Mouse (Mus musculus) myocyte (in vitro differentiated cells): ENCODE measurements around the gene Tmem53. TPM values are rescaled to one million over a fixed set of nuclear protein-coding genes. Genes with fewer than 3 reads are reported as not detected.

Experiments
- H3K27me3 ChIP-seq: one replicate; pipeline ENCODE4 v1.6.1; 2011; ENCODE audit not compliant: control insufficient read depth, insufficient read depth, insufficient read length
- H3K36me3 ChIP-seq: one replicate; pipeline ENCODE4 v1.6.1; 2011; ENCODE audit not compliant: control insufficient read depth, insufficient read depth
- H3K4me2 ChIP-seq: one replicate; pipeline ENCODE4 v1.6.1; 2011; ENCODE audit warnings: low read depth, control low read depth
- H3K4me3 ChIP-seq: one replicate; pipeline ENCODE4 v1.5.1; 2011; ENCODE audit warnings: mild to moderate bottlenecking, control low read depth, moderate library complexity
- H3K79me2 ChIP-seq: one replicate; pipeline ENCODE4 v1.6.1; 2011; ENCODE audit not compliant: control insufficient read depth, insufficient read depth
- H3ac ChIP-seq: one replicate; pipeline ENCODE4 v1.6.1; 2011; ENCODE audit not compliant: control insufficient read depth, insufficient read length
- CEBPB ChIP-seq: IDR thresholded peaks from 2 replicates; pipeline ENCODE4 v1.6.1; 2011; ENCODE audit warnings: mild to moderate bottlenecking, moderate library complexity; ENCODE audit not compliant: poor library complexity, insufficient read depth, severe bottlenecking
- E2F4 ChIP-seq: IDR thresholded peaks from one replicate; pipeline ENCODE4 v1.6.1; 2011; ENCODE audit warnings: mild to moderate bottlenecking, control low read depth, moderate library complexity; ENCODE audit not compliant: insufficient read depth
- MAX ChIP-seq: IDR thresholded peaks from one replicate; pipeline ENCODE4 v1.6.1; 2011; ENCODE audit warnings: low read depth, mild to moderate bottlenecking, control low read depth
- MYOD1 ChIP-seq, 3 experiments: IDR thresholded peaks; one replicate each; pipeline ENCODE4 v1.6.1; 2011; ENCODE audit warnings: control low read depth in 2 of 3, low read depth in 2 of 3, mild to moderate bottlenecking in 2 of 3, moderate library complexity in 1 of 3; ENCODE audit not compliant: insufficient read length in 2 of 3, control insufficient read depth in 1 of 3
- MYOG ChIP-seq, 3 experiments: IDR thresholded peaks; one replicate each; pipeline ENCODE4 v1.6.1; 2011; ENCODE audit warnings: control low read depth in 2 of 3, low read depth in 2 of 3, mild to moderate bottlenecking in 2 of 3; ENCODE audit not compliant: insufficient read length in 2 of 3, control insufficient read depth in 1 of 3, insufficient read depth in 1 of 3
- POLR2A ChIP-seq: IDR thresholded peaks from one replicate; pipeline ENCODE4 v1.6.1; 2011; ENCODE audit warnings: low read depth, mild to moderate bottlenecking, control low read depth, moderate library complexity; ENCODE audit not compliant: insufficient read length
- POLR2AphosphoS2 ChIP-seq: IDR thresholded peaks from one replicate; pipeline ENCODE4 v1.6.1; 2011; ENCODE audit warnings: low read depth, control low read depth; ENCODE audit not compliant: insufficient read length
- REST ChIP-seq: IDR thresholded peaks from one replicate; pipeline ENCODE4 v1.6.1; 2011; ENCODE audit warnings: mild to moderate bottlenecking, control low read depth, moderate library complexity; ENCODE audit not compliant: insufficient read depth, insufficient read length
- SRF ChIP-seq: IDR thresholded peaks from one replicate; pipeline ENCODE4 v1.6.1; 2011; ENCODE audit warnings: low read depth; ENCODE audit not compliant: control insufficient read depth, insufficient read length
- TCF12 ChIP-seq: IDR thresholded peaks from one replicate; pipeline ENCODE4 v1.6.1; 2011; ENCODE audit warnings: mild to moderate bottlenecking, control low read depth; ENCODE audit not compliant: poor library complexity, insufficient read depth, severe bottlenecking
- TCF3 ChIP-seq: IDR thresholded peaks from one replicate; pipeline ENCODE4 v1.6.1; 2011; ENCODE audit warnings: low read depth, control low read depth; ENCODE audit not compliant: insufficient read length
- USF1 ChIP-seq: IDR thresholded peaks from one replicate; pipeline ENCODE4 v1.6.1; 2011; ENCODE audit warnings: low read depth, mild to moderate bottlenecking, control low read depth, moderate library complexity
- polyA plus RNA-seq: library from polyadenylated mRNA; unstranded; fragments of >200 nt; fragmentation: generic; extraction: Trizol; gene quantifications from one replicate; pipeline ENCODE4 v1.2.1, GENCODE M21; 2012; ENCODE audit warnings: missing spikeins

Tmem53 gene
- polyA plus RNA-seq, 1 experiment, result 12.7 TPM

- H3K36me3 ChIP-seq, result no peaks in the 10 kb centered on the region
- no peak for TF ChIP-seq POLR2A
- no peak for TF ChIP-seq MYOD1 (IDR thresholded peaks at IDR 0.05; ENCODE audit: control insufficient read depth in 1 of 3, insufficient read length in 2 of 3, low read depth in 2 of 3)
- no peak for TF ChIP-seq TCF3
- TF ChIP-seq MYOG (IDR thresholded peaks at IDR 0.05; ENCODE audit: control insufficient read depth in 1 of 3, insufficient read depth in 1 of 3, insufficient read length in 2 of 3, low read depth in 2 of 3), result no peak
- TF ChIP-seq REST, result no peak
- no peak for TF ChIP-seq SRF
- TF ChIP-seq TCF12, result no peak
- TF ChIP-seq E2F4, result no peak
- TF ChIP-seq MAX, result no peak
- TF ChIP-seq CEBPB, result no peak
- TF ChIP-seq POLR2AphosphoS2, result no peak
- no peak for TF ChIP-seq USF1
These were observed 15.9 kb upstream of the Tmem53 start for GRCm38 (mm10) chr4:117235822-117236221.

GRCm38 (mm10) chr4:117239153-117239552 is 12.6 kb upstream of the Tmem53 start:
- H3K79me2 ChIP-seq, result no peaks in the 10 kb centered on the region
- TF ChIP-seq USF1 (no peak), TCF12 (no peak)
- no peak overlapping the region for H3ac ChIP-seq
- peaks cover 13% of the 10 kb centered on the region for H3K27me3 ChIP-seq
- no peak overlapping the region for H3K4me3 ChIP-seq
- H3K36me3 ChIP-seq, result no peaks in the 10 kb centered on the region
- no peak overlapping the region for H3K4me2 ChIP-seq

More at GRCm38 (mm10) chr4:117235822-117236221, 15.9 kb upstream of the Tmem53 start:
- no peak overlapping the region for H3ac ChIP-seq
- no peaks in the 10 kb centered on the region for H3K79me2 ChIP-seq
- no peak overlapping the region for H3K4me3 ChIP-seq
- H3K4me2 ChIP-seq, result no peak overlapping the region
- H3K27me3 ChIP-seq, result peaks cover 20% of the 10 kb centered on the region

GRCm38 (mm10) chr4:117240867-117241266 is 10.9 kb upstream of the Tmem53 start:
- no peak for TF ChIP-seq USF1
- TF ChIP-seq E2F4, result no peak
- TF ChIP-seq MYOD1 (IDR thresholded peaks at IDR 0.05; ENCODE audit: control insufficient read depth in 1 of 3, insufficient read length in 2 of 3, low read depth in 2 of 3), result no peak
- no peak for TF ChIP-seq POLR2AphosphoS2
- no peak for TF ChIP-seq SRF
- no peak for TF ChIP-seq MYOG (IDR thresholded peaks at IDR 0.05; ENCODE audit: control insufficient read depth in 1 of 3, insufficient read depth in 1 of 3, insufficient read length in 2 of 3, low read depth in 2 of 3)
- no peak for TF ChIP-seq TCF12
- TF ChIP-seq TCF3, result no peak
- no peak for TF ChIP-seq MAX
- Histone ChIP-seq H3K27me3 (no peaks in the 10 kb centered on the region), H3K79me2 (no peaks in the 10 kb centered on the region), H3K36me3 (no peaks in the 10 kb centered on the region), H3K4me2 (no peak overlapping the region), H3ac (no peak overlapping the region), H3K4me3 (no peak overlapping the region)

GRCm38 (mm10) chr4:117250982-117251381 is 769 bp upstream of the Tmem53 start:
- Histone ChIP-seq H3K79me2 (no peaks in the 10 kb centered on the region), H3K36me3 (no peaks in the 10 kb centered on the region), H3K27me3 (no peaks in the 10 kb centered on the region), H3ac (no peak overlapping the region), H3K4me2 (peak overlapping the region; percentile 75), H3K4me3 (peak overlapping the region; percentile 49)
- TF ChIP-seq MYOG (IDR thresholded peaks at IDR 0.05; ENCODE audit: control insufficient read depth in 1 of 3, insufficient read depth in 1 of 3, insufficient read length in 2 of 3, low read depth in 2 of 3) (no peak), SRF (no peak), MAX (no peak), TCF3 (no peak), REST (no peak), MYOD1 (IDR thresholded peaks at IDR 0.05; ENCODE audit: control insufficient read depth in 1 of 3, insufficient read length in 2 of 3, low read depth in 2 of 3) (no peak), E2F4 (no peak), POLR2A (no peak), USF1 (no peak), CEBPB (no peak), POLR2AphosphoS2 (no peak)

GRCm38 (mm10) chr4:117252351-117252750 is 600 bp downstream of the Tmem53 start:
- H3K36me3 ChIP-seq, result no peaks in the 10 kb centered on the region
- peak overlapping the region; percentile 90 for H3K4me2 ChIP-seq
- H3K27me3 ChIP-seq, result no peaks in the 10 kb centered on the region
- peak overlapping the region; percentile 43 for H3ac ChIP-seq
- H3K4me3 ChIP-seq, result peak overlapping the region; percentile 49
- no peaks in the 10 kb centered on the region for H3K79me2 ChIP-seq
- no peak for TF ChIP-seq POLR2AphosphoS2
- no peak for TF ChIP-seq USF1
- no peak for TF ChIP-seq MYOD1 (IDR thresholded peaks at IDR 0.05; ENCODE audit: control insufficient read depth in 1 of 3, insufficient read length in 2 of 3, low read depth in 2 of 3)
- TF ChIP-seq TCF12, result no peak
- TF ChIP-seq TCF3, result no peak
- TF ChIP-seq MAX, result no peak
- TF ChIP-seq MYOG (IDR thresholded peaks at IDR 0.05; ENCODE audit: control insufficient read depth in 1 of 3, insufficient read depth in 1 of 3, insufficient read length in 2 of 3, low read depth in 2 of 3), result no peak
- no peak for TF ChIP-seq CEBPB
